Mouse (Mus musculus) kidney, embryonic 14.5 days (tissue): Measurements from ENCODE around the gene Sft2d2. TPM values are rescaled to one million over a fixed set of nuclear protein-coding genes. Genes with fewer than 3 reads are reported as not detected.

Source experiments
- ATAC-seq: fragments of 200-750 bp; cut with Nextera tagmentation; 2 replicates; pipeline ENCODE4 v1.8.0; 2017; ENCODE audit warnings: moderate number of reproducible peaks, mild to moderate bottlenecking, moderate TSS enrichment, moderate library complexity; ENCODE audit not compliant: low FRiP score, low TSS enrichment
- H3K27ac ChIP-seq: fragments of 300-500 bp; sonication (generic); 2 replicates; pipeline ENCODE4 v1.5.1; 2014; ENCODE audit warnings: low read depth, mild to moderate bottlenecking, low read length, moderate library complexity, mixed read lengths
- H3K27me3 ChIP-seq: fragments of 300-500 bp; sonication (generic); 2 replicates; pipeline ENCODE4 v1.6.1; 2014; ENCODE audit warnings: mild to moderate bottlenecking, low read length; ENCODE audit not compliant: control insufficient read depth, insufficient read depth
- H3K36me3 ChIP-seq: fragments of 300-500 bp; sonication (generic); 2 replicates; pipeline ENCODE4 v1.6.1; 2014; ENCODE audit warnings: low read length, mixed read lengths; ENCODE audit not compliant: control insufficient read depth, insufficient read depth
- H3K4me1 ChIP-seq: fragments of 300-500 bp; sonication (generic); 2 replicates; pipeline ENCODE4 v1.6.1; 2014; ENCODE audit warnings: low read length, mixed read lengths; ENCODE audit not compliant: control insufficient read depth, insufficient read depth
- H3K4me2 ChIP-seq: fragments of 300-500 bp; sonication (generic); replicated peaks from 2 replicates; pipeline ENCODE4 v1.6.1; 2014; ENCODE audit warnings: low read depth, mild to moderate bottlenecking, low read length
- H3K4me3 ChIP-seq: fragments of 300-500 bp; sonication (generic); 2 replicates; pipeline ENCODE4 v1.5.1; 2014; ENCODE audit warnings: mild to moderate bottlenecking, low read length
- H3K9ac ChIP-seq: fragments of 300-500 bp; sonication (generic); 2 replicates; pipeline ENCODE4 v1.6.1; 2014; ENCODE audit warnings: low read depth, mild to moderate bottlenecking, low read length, moderate library complexity
- H3K9me3 ChIP-seq: fragments of 300-500 bp; sonication (generic); 2 replicates; pipeline ENCODE4 v1.6.1; 2016; ENCODE audit warnings: low read length; ENCODE audit not compliant: control insufficient read depth
- WGBS: fragments of 180-500 bp; shearing (Covaris S2); extraction: QIAGEN DNeasy Blood & Tissue Kit; methylation state at CpG from one replicate; pipeline ENCODE4 v1.1.7; 2014; 5-methylcytosine and 5-hydroxymethylcytosine counted together
- polyA plus RNA-seq: library from polyadenylated mRNA; unstranded; fragments of >200 nt; fragmentation: Nextera tagmentation; extraction: Ambion mirVana; gene quantifications from 2 replicates; pipeline ENCODE4 v1.2.1, GENCODE M21; 2014

Gene Sft2d2
- polyA plus RNA-seq, 1 experiment from 2014 or later, result 28.7 TPM

GRCm38 (mm10) chr1:165185116-165185515, 9.1 kb downstream of the Sft2d2 start:
- H3K27me3 ChIP-seq, result no peaks in the 10 kb centered on the region
- H3K4me3 ChIP-seq, result no peak overlapping the region
- WGBS, result 68% methylated on average over 7 of the region's 7 CpGs
- peaks cover 20% of the 10 kb centered on the region; the same call in 1 of the 2 replicates for H3K36me3 ChIP-seq
- no peak overlapping the region for H3K9ac ChIP-seq
- H3K27ac ChIP-seq, result no peak overlapping the region
- no peak overlapping the region for H3K4me2 ChIP-seq
- no peak for ATAC-seq
- no peaks in the 10 kb centered on the region for H3K9me3 ChIP-seq
- peaks cover 7% of the 10 kb centered on the region for H3K4me1 ChIP-seq

GRCm38 (mm10) chr1:165184178-165184577, 10.1 kb downstream of the Sft2d2 start:
- H3K4me1 ChIP-seq, result peaks cover 6% of the 10 kb centered on the region
- H3K9me3 ChIP-seq, result no peaks in the 10 kb centered on the region
- no peak for ATAC-seq
- no peak overlapping the region for H3K4me3 ChIP-seq
- H3K4me2 ChIP-seq, result no peak overlapping the region
- no peak overlapping the region for H3K9ac ChIP-seq
- 83% methylated on average over 3 of the region's 3 CpGs for WGBS
- H3K27ac ChIP-seq, result no peak overlapping the region
- peaks cover 20% of the 10 kb centered on the region; the same call in 1 of the 2 replicates for H3K36me3 ChIP-seq
- no peaks in the 10 kb centered on the region for H3K27me3 ChIP-seq

GRCm38 (mm10) chr1:165183400-165183799, 10.8 kb downstream of the Sft2d2 start:
- Histone ChIP-seq H3K4me1 (no peaks in the 10 kb centered on the region), H3K9ac (no peak overlapping the region), H3K36me3 (peaks cover 20% of the 10 kb centered on the region; the same call in 1 of the 2 replicates), H3K9me3 (no peaks in the 10 kb centered on the region), H3K27ac (no peak overlapping the region), H3K4me3 (no peak overlapping the region), H3K27me3 (no peaks in the 10 kb centered on the region), H3K4me2 (no peak overlapping the region)
- no peak for ATAC-seq
- 77% methylated on average over 6 of the region's 6 CpGs for WGBS

GRCm38 (mm10) chr1:165179321-165179720, 14.9 kb downstream of the Sft2d2 start:
- no peak for ATAC-seq
- H3K4me3 ChIP-seq, result no peak overlapping the region
- H3K9ac ChIP-seq, result no peak overlapping the region
- 90% methylated on average over 5 of the region's 5 CpGs for WGBS
- H3K9me3 ChIP-seq, result no peaks in the 10 kb centered on the region
- H3K27me3 ChIP-seq, result no peaks in the 10 kb centered on the region
- H3K4me1 ChIP-seq, result no peaks in the 10 kb centered on the region
- H3K36me3 ChIP-seq, result peaks cover 28% of the 10 kb centered on the region; the same call in 1 of the 2 replicates
- H3K4me2 ChIP-seq, result no peak overlapping the region
- H3K27ac ChIP-seq, result no peak overlapping the region

DNA sequence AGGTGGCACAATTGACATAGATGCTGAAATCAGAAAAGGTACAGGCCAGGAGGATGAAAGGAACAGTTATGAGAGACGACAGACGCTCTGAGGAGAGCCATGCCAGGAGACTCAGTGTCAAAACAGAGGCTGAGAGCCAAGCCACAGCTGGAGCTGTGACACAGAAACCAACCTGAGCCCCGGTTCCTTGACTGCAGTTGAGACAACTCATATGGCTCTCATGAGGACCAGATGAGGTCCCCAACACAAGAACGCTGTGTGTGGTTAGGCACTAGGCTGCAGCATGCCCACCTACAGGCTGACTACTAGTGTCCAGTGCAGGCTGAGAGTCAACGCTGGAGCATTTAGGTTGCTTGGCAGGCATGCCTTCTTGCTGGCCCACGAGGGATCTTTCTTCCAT, 16.2 kb downstream of the Sft2d2 start:
- H3K9ac ChIP-seq, result no peak overlapping the region
- H3K4me3 ChIP-seq, result no peak overlapping the region
- no peaks in the 10 kb centered on the region for H3K4me1 ChIP-seq
- WGBS, result 78% methylated on average over 6 of the region's 6 CpGs
- no peaks in the 10 kb centered on the region for H3K9me3 ChIP-seq
- H3K4me2 ChIP-seq, result no peak overlapping the region
- H3K27ac ChIP-seq, result no peak overlapping the region
- ATAC-seq, result no peak
- H3K36me3 ChIP-seq, result peaks cover 22% of the 10 kb centered on the region; the same call in 1 of the 2 replicates
- no peaks in the 10 kb centered on the region for H3K27me3 ChIP-seq

- H3K27ac ChIP-seq, result no peak overlapping the region
- ATAC-seq, result no peak
Measured at GRCm38 (mm10) chr1:165174059-165174616, 20.1 kb downstream of the Sft2d2 start.

DNA sequence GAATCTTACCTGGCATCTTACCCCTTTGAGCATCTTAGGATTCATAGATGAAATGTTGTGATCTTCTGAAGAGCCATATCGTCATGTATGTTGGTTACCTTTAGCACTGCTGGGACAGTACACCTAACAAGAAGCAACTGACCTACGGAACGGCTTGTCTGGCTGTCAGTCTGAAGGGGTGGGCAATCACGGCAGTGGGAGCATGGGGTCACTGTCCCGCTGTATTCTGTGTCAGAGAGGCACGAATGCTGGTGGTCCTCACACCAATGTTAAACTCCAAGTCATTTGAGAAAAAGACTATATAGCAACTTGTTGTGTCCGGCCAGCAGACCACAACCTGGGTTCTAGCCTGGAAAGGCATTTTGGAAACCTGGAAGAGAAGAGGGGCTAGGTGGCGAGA, 23.0 kb downstream of the Sft2d2 start:
- no peak overlapping the region for H3K4me3 ChIP-seq
- no peaks in the 10 kb centered on the region for H3K36me3 ChIP-seq
- 85% methylated on average over 7 of the region's 8 CpGs for WGBS
- no peak overlapping the region for H3K4me2 ChIP-seq
- no peaks in the 10 kb centered on the region for H3K27me3 ChIP-seq
- no peaks in the 10 kb centered on the region for H3K9me3 ChIP-seq
- no peak overlapping the region for H3K27ac ChIP-seq
- no peak overlapping the region for H3K9ac ChIP-seq
- no peak for ATAC-seq
- no peaks in the 10 kb centered on the region for H3K4me1 ChIP-seq

More at GRCm38 (mm10) chr1:165174059-165174616, 20.1 kb downstream of the Sft2d2 start:
- 74% methylated on average over 6 of the region's 9 CpGs for WGBS
- Histone ChIP-seq H3K4me1 (no peaks in the 10 kb centered on the region), H3K9me3 (no peaks in the 10 kb centered on the region), H3K9ac (no peak overlapping the region), H3K27me3 (no peaks in the 10 kb centered on the region), H3K36me3 (peaks cover 14% of the 10 kb centered on the region; the same call in 1 of the 2 replicates), H3K4me3 (no peak overlapping the region), H3K4me2 (no peak overlapping the region)

GRCm38 (mm10) chr1:165170157-165170556, 24.1 kb downstream of the Sft2d2 start:
- Histone ChIP-seq H3K27ac (no peak overlapping the region), H3K9ac (no peak overlapping the region), H3K36me3 (no peaks in the 10 kb centered on the region), H3K4me3 (no peak overlapping the region), H3K4me1 (no peaks in the 10 kb centered on the region), H3K9me3 (no peaks in the 10 kb centered on the region), H3K4me2 (no peak overlapping the region), H3K27me3 (no peaks in the 10 kb centered on the region)
- no peak for ATAC-seq
- 74% methylated on average over 5 of the region's 5 CpGs for WGBS

DNA sequence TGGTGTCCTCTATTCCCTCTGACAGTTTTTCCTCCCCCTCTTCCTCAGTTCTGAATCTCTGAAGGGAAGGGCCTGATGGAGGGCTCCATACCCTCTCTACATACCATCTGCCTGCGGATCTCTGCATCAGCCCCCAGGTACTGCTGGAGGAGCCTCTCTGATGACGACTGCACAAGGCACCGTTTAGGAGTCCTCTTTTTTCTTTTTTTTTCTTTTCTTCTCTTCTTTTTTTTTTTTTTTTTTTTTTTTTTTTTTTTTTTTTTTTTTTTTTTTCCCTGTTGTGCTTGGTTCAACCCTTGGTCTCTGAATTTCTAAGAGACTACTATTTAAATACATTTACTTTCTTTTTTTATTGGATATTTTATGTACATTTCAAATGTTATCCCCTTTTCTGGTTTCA, 24.8 kb downstream of the Sft2d2 start:
- H3K27ac ChIP-seq, result no peak overlapping the region
- no peak overlapping the region for H3K4me2 ChIP-seq
- 84% methylated on average over 3 of the region's 3 CpGs for WGBS
- H3K4me1 ChIP-seq, result no peaks in the 10 kb centered on the region
- H3K4me3 ChIP-seq, result no peak overlapping the region
- H3K9me3 ChIP-seq, result no peaks in the 10 kb centered on the region
- H3K36me3 ChIP-seq, result no peaks in the 10 kb centered on the region
- no peak overlapping the region for H3K9ac ChIP-seq
- no peaks in the 10 kb centered on the region for H3K27me3 ChIP-seq
- ATAC-seq, result no peak
